Mouse (Mus musculus) naive thymus-derived CD4-positive, alpha-beta T cell, adult 2 months (primary cell): ENCODE measurements around the gene 1110004F10Rik.
"Not testable (repeated sequence)": the region's sequence is repeated elsewhere in the genome, so short reads cannot be mapped to it uniquely, and the experiment has no call there.

Experiments
- DNase-seq: peaks from one replicate; pipeline ENCODE4 v3.0.0-alpha.2; 2011; ENCODE audit warnings: low read depth

Gene 1110004F10Rik

GRCm38 (mm10) chr7:116039196-116039537 lies at the start of gene 1110004F10Rik:
1110004F10Rik (plus strand) TSS chr7:116039397.
- DNase-seq: no peak

GRCm38 (mm10) chr7:116002726-116003125 lies 36.5 kb upstream of the 1110004F10Rik start:
- DNase-seq: no peak

- no peak for DNase-seq
These were observed 9.2 kb upstream of the 1110004F10Rik start for GRCm38 (mm10) chr7:116029991-116030390.

GRCm38 (mm10) chr7:116030597-116031387 lies 8.4 kb upstream of the 1110004F10Rik start:
- DNase-seq: no peak

GRCm38 (mm10) chr7:116031388-116031717 lies 7.8 kb upstream of the 1110004F10Rik start:
- DNase-seq: no peak

- DNase-seq: peak; percentile 36
These were observed 7.2 kb upstream of the 1110004F10Rik start for GRCm38 (mm10) chr7:116031718-116032595.

- DNase-seq: peak; percentile 74
These were observed 6.4 kb upstream of the 1110004F10Rik start for GRCm38 (mm10) chr7:116032596-116033307.

- DNase-seq: peak; percentile 28
These were observed 5.6 kb upstream of the 1110004F10Rik start for GRCm38 (mm10) chr7:116033371-116034241.

GRCm38 (mm10) chr7:116034282-116034758 lies 4.9 kb upstream of the 1110004F10Rik start:
- DNase-seq: peak; percentile 30

- DNase-seq: no peak
These were observed 3.7 kb upstream of the 1110004F10Rik start for GRCm38 (mm10) chr7:116035504-116035903.

GRCm38 (mm10) chr7:116036591-116037555 lies 2.3 kb upstream of the 1110004F10Rik start:
- DNase-seq: no peak

- no peak for DNase-seq
These were observed 1.2 kb upstream of the 1110004F10Rik start for GRCm38 (mm10) chr7:116038024-116038423.

- DNase-seq: no peak
These were observed 686 bp upstream of the 1110004F10Rik start, which contains the start of gene Sox6 for GRCm38 (mm10) chr7:116038511-116038910. Sox6 (minus strand) TSS chr7:116038796.

GRCm38 (mm10) chr7:116039538-116040466 lies 605 bp downstream of the 1110004F10Rik start:
- DNase-seq: peak; percentile 71

GRCm38 (mm10) chr7:116040470-116041019 lies 1.3 kb downstream of the 1110004F10Rik start:
- no peak for DNase-seq

- no peak for DNase-seq
These were observed 21.5 kb downstream of the 1110004F10Rik start for GRCm38 (mm10) chr7:116060739-116061138.

- not testable (repeated sequence) for DNase-seq
These were observed 45.2 kb downstream of the 1110004F10Rik start, which contains the start of gene Gm4353 for GRCm38 (mm10) chr7:116084366-116084765. Gm4353 (minus strand) TSS chr7:116084635.

GRCm38 (mm10) chr7:116092710-116093465 lies 53.7 kb downstream of the 1110004F10Rik start:
- peak; percentile 97 for DNase-seq
